Mouse (Mus musculus): ENCODE results near the gene Sipa1l1. TPM values are rescaled to one million over a fixed set of nuclear protein-coding genes. Genes with fewer than 3 reads are reported as not detected.

Sipa1l1 gene
- 141 TPM for polyA plus RNA-seq (2017; shearing (Covaris generic))

GRCm38 (mm10) chr12:82168820-82169533 is at the start of gene Sipa1l1:
Gene Sipa1l1, plus strand, starts transcription at chr12:82169320.

Measured in effector memory CD4-positive, alpha-beta T cell, adult 5 months (primary cell).